Mouse (Mus musculus): ENCODE results near the gene Yy2.

DNA sequence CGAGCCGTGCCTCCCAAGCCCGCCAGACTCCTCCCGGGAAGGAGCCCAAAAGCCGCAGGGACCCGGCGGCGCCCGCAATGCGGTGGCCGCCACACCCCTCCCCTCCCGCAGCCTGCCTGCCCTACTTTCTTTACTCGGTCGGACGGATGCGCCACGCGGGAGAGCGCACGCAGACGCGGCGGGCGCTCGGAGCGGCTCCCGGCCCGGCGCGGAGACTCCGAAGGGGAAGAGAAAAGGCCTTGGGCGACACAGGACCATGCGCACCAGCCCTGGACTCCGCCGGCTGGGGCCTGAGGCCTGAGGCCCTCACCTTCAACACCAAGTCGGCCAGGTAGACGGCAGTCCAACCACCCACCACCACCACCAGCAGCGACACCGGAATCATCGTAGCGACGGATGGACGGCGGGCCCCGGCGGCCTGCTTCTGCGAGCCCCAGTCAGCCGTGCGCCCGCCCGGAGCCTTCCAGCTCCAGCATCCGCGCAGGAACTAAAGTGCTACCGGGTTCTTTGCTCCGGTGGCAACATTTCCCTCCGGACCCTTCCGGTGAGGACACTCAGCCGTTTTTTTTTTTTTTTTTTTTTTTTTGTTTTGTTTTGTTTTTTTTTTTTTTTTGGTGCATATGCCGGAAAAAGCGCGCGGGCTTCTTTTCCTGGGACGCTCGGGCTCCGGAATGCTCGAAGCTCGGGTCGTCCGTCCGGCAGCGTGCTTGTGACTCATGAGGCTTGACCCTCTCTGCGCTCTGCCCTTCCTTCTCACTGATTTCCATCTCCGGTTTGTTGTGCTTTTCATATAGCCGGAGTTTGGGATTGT lies 29.6 kb upstream of the Yy2 start, which contains the start of gene Mbtps2:
- TF ChIP-seq CTCF (IDR thresholded peaks at IDR 0.05; ENCODE audit: borderline replicate concordance, extremely low read depth, insufficient read depth, insufficient read length) (no peak), POLR2A (IDR thresholded peaks at IDR 0.05; ENCODE audit: borderline replicate concordance, extremely low read depth, insufficient read depth, insufficient read length, poor library complexity, severe bottlenecking) (peak; percentile 39; the same call in 1 of the 2 replicates)

Data from brain, embryonic 14.5 days (tissue).